Mouse (Mus musculus): Measurements from ENCODE around the gene Tm4sf4. TPM values are rescaled to one million over a fixed set of nuclear protein-coding genes. Genes with fewer than 3 reads are reported as not detected.

Gene Tm4sf4
- polyA plus RNA-seq, 1 experiment from 2014 or later, result 98.8 TPM

DNA sequence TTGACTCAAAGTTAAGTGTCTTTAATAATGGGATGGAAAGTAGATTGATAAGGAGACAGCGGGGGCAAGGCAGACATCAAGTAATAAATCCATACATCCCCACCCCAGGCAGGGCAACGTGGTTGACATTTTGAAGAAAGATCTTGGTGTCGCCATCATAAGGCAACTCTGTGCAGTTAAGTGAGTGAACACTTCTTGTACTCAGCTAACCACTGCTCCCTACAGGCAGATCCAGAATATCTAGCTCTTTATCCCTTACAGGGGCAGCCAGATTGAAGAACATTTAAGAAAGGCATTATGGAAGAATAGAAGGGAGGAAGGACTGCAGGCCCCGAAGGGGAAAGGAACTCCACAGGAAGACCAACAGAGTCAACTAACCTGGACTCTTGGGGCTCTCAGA is 4.4 kb downstream of the Tm4sf4 start:
- Histone ChIP-seq H3K36me3 (ENCODE audit: control insufficient read depth, insufficient read depth) (no peaks in the 10 kb centered on the region), H3K27me3 (ENCODE audit: control insufficient read depth, insufficient read depth, low read depth, low read length) (no peaks in the 10 kb centered on the region), H3K27ac (ENCODE audit: low read length) (no peak overlapping the region), H3K4me3 (ENCODE audit: low read depth, low read length) (no peak overlapping the region), H3K4me2 (ENCODE audit: low read depth, low read length) (no peak overlapping the region), H3K4me1 (ENCODE audit: control insufficient read depth, low read depth, low read length) (no peaks in the 10 kb centered on the region), H3K9ac (ENCODE audit: low read depth, low read length) (no peak overlapping the region), H3K9me3 (replicated peaks; ENCODE audit: control insufficient read depth, low read length) (no peaks in the 10 kb centered on the region)
- WGBS (ENCODE audit: insufficient replicate concordance), result 44% methylated on average over 4 of the region's 4 CpGs
- ATAC-seq (ENCODE audit: low read depth), result no peak

DNA sequence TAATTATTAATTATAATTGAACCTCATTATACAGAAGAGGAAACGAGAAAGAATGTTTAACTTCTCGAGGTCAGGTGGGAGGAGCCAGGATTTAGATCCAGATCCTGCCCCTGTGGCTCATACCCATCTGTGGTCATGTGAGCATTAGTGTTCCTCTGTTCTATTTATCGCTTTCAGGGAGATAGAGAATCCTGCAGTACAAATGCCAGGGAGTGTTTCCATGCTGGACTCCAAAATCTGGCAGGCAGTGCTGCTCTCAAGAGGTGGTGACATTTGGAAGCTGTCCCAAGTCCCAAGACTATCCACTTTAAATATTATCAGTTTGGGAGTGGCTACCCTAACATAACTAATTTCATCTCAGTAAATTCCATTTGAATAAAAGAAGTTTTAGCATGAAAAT is 6.6 kb downstream of the Tm4sf4 start:
- H3K4me1 ChIP-seq (ENCODE audit: control insufficient read depth, low read depth, low read length), result no peaks in the 10 kb centered on the region

DNA sequence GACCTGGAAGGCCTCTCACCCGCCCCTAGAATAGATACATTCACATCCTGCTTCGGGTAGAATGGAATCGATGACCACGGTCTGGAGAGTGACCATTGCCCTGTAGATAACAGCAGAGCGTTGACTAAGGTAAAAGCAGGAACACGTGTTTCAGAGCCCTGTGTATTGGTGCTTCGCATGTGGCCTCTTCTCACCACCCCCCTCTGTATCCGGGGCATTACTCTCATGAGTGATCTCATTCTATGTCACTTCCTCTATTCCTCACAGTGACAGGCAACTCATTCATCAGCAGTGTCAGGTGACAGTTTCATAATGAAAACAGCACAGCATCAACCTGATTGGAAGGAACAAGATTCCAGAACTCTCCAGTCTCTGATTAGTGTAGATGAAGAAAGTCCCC is 10.2 kb downstream of the Tm4sf4 start:
- Histone ChIP-seq H3K9ac (ENCODE audit: low read depth, low read length) (no peak overlapping the region), H3K4me2 (ENCODE audit: low read depth, low read length) (no peak overlapping the region), H3K9me3 (replicated peaks; ENCODE audit: control insufficient read depth, low read length) (no peaks in the 10 kb centered on the region), H3K27me3 (ENCODE audit: control insufficient read depth, insufficient read depth, low read depth, low read length) (no peaks in the 10 kb centered on the region), H3K27ac (ENCODE audit: low read length) (no peak overlapping the region; the same call in 1 of the 2 replicates), H3K4me3 (ENCODE audit: low read depth, low read length) (no peak overlapping the region), H3K4me1 (ENCODE audit: control insufficient read depth, low read depth, low read length) (no peaks in the 10 kb centered on the region), H3K36me3 (ENCODE audit: control insufficient read depth, insufficient read depth) (no peaks in the 10 kb centered on the region)
- peak; percentile 88 for ATAC-seq (ENCODE audit: low read depth)
- 27% methylated on average over 8 of the region's 8 CpGs for WGBS (ENCODE audit: insufficient replicate concordance)

More for the DNA sequence above, 6.6 kb downstream of the Tm4sf4 start:
- no peak overlapping the region for H3K4me3 ChIP-seq (ENCODE audit: low read depth, low read length)
- ATAC-seq (ENCODE audit: low read depth), result no peak
- H3K27ac ChIP-seq (ENCODE audit: low read length), result no peak overlapping the region
- H3K36me3 ChIP-seq (ENCODE audit: control insufficient read depth, insufficient read depth), result no peaks in the 10 kb centered on the region
- H3K4me2 ChIP-seq (ENCODE audit: low read depth, low read length), result no peak overlapping the region
- H3K9ac ChIP-seq (ENCODE audit: low read depth, low read length), result no peak overlapping the region
- no peaks in the 10 kb centered on the region for H3K9me3 ChIP-seq (replicated peaks; ENCODE audit: control insufficient read depth, low read length)
- H3K27me3 ChIP-seq (ENCODE audit: control insufficient read depth, insufficient read depth, low read depth, low read length), result no peaks in the 10 kb centered on the region
- WGBS (ENCODE audit: insufficient replicate concordance), result 47% methylated on average over 3 of the region's 3 CpGs

DNA sequence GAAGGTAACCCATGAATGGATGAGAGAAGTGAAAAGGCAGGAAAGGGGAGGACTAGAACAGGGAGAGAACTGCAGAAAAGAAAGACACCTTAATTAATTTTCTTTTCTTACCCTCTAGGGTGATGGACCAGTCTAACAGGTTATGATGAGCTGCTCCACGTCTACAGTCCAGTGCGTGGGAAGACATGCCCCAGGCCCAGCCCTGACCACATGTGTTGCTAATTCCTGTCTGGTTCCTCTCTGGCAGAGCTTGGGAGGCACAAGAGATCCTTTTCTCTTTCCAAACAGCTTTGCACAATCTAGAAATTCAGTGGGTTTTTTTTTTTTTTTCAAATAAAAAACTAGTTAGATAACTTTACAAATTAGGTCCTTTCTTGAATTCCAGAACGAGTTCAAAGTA is 15.8 kb downstream of the Tm4sf4 start:
- no peak overlapping the region for H3K9ac ChIP-seq (ENCODE audit: low read depth, low read length)
- H3K36me3 ChIP-seq (ENCODE audit: control insufficient read depth, insufficient read depth), result no peaks in the 10 kb centered on the region
- H3K27me3 ChIP-seq (ENCODE audit: control insufficient read depth, insufficient read depth, low read depth, low read length), result no peaks in the 10 kb centered on the region
- no peak for ATAC-seq (ENCODE audit: low read depth)
- H3K4me1 ChIP-seq (ENCODE audit: control insufficient read depth, low read depth, low read length), result no peaks in the 10 kb centered on the region
- H3K4me3 ChIP-seq (ENCODE audit: low read depth, low read length), result no peak overlapping the region
- no peak overlapping the region for H3K4me2 ChIP-seq (ENCODE audit: low read depth, low read length)
- WGBS (ENCODE audit: insufficient replicate concordance), result 49% methylated on average over 3 of the region's 3 CpGs
- no peaks in the 10 kb centered on the region for H3K9me3 ChIP-seq (replicated peaks; ENCODE audit: control insufficient read depth, low read length)
- H3K27ac ChIP-seq (ENCODE audit: low read length), result no peak overlapping the region

DNA sequence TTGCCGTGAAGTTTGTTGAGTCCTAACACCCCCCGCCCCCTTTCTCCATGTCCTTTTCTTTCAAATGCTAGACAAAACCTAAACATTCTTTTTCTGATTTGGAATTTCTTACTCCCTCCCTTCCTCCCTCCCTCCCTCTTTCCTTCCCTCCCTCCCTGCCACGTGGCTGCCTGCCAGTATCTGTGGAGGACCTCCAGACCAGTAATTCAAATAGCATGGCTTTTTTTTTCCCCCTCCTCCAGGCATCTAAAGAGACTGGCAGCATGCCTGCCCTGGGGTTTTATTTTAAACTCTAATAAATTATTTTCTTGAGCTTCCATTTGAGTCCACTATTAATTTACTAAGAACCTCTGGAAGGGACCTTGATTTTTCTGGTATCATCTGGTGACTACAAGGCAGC is 20.6 kb downstream of the Tm4sf4 start:
- no peaks in the 10 kb centered on the region for H3K9me3 ChIP-seq (replicated peaks; ENCODE audit: control insufficient read depth, low read length)
- WGBS (ENCODE audit: insufficient replicate concordance), result 41% methylated on average over 3 of the region's 3 CpGs
- H3K4me1 ChIP-seq (ENCODE audit: control insufficient read depth, low read depth, low read length), result no peaks in the 10 kb centered on the region
- no peaks in the 10 kb centered on the region for H3K27me3 ChIP-seq (ENCODE audit: control insufficient read depth, insufficient read depth, low read depth, low read length)
- H3K4me3 ChIP-seq (ENCODE audit: low read depth, low read length), result no peak overlapping the region
- no peak overlapping the region for H3K4me2 ChIP-seq (ENCODE audit: low read depth, low read length)
- H3K36me3 ChIP-seq (ENCODE audit: control insufficient read depth, insufficient read depth), result no peaks in the 10 kb centered on the region
- no peak overlapping the region for H3K27ac ChIP-seq (ENCODE audit: low read length)
- ATAC-seq (ENCODE audit: low read depth), result no peak
- H3K9ac ChIP-seq (ENCODE audit: low read depth, low read length), result no peak overlapping the region

DNA sequence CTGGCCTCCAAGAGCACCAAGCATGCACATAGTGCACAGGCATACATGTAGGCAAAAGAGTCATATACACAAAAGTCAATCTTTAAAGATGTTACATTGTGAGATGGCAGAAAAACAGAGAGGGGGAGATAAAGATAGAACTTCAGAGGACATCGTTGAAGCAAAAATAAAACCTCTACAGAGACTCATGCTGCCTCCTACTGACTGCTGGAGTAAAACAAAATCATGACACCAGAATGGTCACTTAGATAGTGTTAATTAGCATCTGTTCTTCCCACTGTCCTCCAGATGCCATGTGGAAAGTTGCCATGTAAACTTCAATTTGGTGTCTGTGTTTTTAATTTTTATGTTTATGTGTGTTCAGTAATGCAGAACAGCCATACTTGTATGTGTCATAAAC is 22.8 kb downstream of the Tm4sf4 start:
- ATAC-seq (ENCODE audit: low read depth), result no peak
- H3K9ac ChIP-seq (ENCODE audit: low read depth, low read length), result no peak overlapping the region
- WGBS (ENCODE audit: insufficient replicate concordance), result 31% methylated on average over 1 of the region's 1 CpGs
- H3K36me3 ChIP-seq (ENCODE audit: control insufficient read depth, insufficient read depth), result no peaks in the 10 kb centered on the region
- H3K9me3 ChIP-seq (replicated peaks; ENCODE audit: control insufficient read depth, low read length), result no peaks in the 10 kb centered on the region
- H3K27me3 ChIP-seq (ENCODE audit: control insufficient read depth, insufficient read depth, low read depth, low read length), result no peaks in the 10 kb centered on the region
- no peak overlapping the region for H3K4me3 ChIP-seq (ENCODE audit: low read depth, low read length)
- H3K4me2 ChIP-seq (ENCODE audit: low read depth, low read length), result no peak overlapping the region
- H3K4me1 ChIP-seq (ENCODE audit: control insufficient read depth, low read depth, low read length), result no peaks in the 10 kb centered on the region
- H3K27ac ChIP-seq (ENCODE audit: low read length), result no peak overlapping the region

DNA sequence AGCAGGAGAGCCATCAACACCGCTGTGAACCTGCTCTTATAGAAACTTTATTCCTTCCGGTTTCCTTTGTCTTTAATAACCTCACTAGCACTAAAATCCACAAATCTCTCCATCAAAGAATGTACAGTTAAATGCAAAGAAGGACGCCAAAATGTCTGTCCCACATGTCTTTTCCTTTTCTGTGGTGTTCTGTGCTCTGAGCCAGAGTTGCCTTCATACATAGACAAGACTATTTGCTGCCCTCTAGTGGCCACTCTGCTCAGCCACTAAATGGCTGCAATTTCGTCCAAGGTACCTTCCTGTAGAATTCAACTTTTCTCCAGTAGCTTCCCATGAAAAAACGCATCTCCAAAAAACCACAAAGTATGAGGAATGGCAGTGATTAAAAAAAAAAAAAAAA is 23.3 kb downstream of the Tm4sf4 start:
- WGBS (ENCODE audit: insufficient replicate concordance), result 23% methylated on average over 5 of the region's 5 CpGs
- no peaks in the 10 kb centered on the region for H3K36me3 ChIP-seq (ENCODE audit: control insufficient read depth, insufficient read depth)
- no peaks in the 10 kb centered on the region for H3K4me1 ChIP-seq (ENCODE audit: control insufficient read depth, low read depth, low read length)
- no peak overlapping the region for H3K4me3 ChIP-seq (ENCODE audit: low read depth, low read length)
- no peak overlapping the region for H3K9ac ChIP-seq (ENCODE audit: low read depth, low read length)
- no peak for ATAC-seq (ENCODE audit: low read depth)
- no peaks in the 10 kb centered on the region for H3K27me3 ChIP-seq (ENCODE audit: control insufficient read depth, insufficient read depth, low read depth, low read length)
- no peaks in the 10 kb centered on the region for H3K9me3 ChIP-seq (replicated peaks; ENCODE audit: control insufficient read depth, low read length)
- H3K4me2 ChIP-seq (ENCODE audit: low read depth, low read length), result no peak overlapping the region
- H3K27ac ChIP-seq (ENCODE audit: low read length), result no peak overlapping the region

DNA sequence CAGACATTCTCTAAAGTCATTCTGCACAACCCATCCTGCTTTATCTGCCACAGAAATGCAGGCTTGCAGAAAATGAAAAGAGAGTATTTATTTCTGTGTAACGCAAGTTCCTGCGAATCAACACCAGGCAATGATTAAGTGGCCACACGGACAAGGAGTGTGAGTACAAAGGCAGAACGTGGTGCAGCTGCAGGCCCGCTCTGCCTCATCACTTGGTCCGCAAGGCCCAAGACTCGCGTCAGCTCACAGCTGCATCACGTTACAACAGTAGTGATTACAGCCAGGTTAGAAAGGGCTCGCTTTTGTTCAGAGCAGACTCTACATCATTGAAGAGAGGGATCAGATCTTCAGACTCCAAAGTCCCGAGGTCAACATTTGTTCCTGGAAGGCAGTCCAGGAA is 33.5 kb downstream of the Tm4sf4 start:
- H3K9me3 ChIP-seq (replicated peaks; ENCODE audit: control insufficient read depth, low read length), result no peaks in the 10 kb centered on the region
- no peak overlapping the region for H3K9ac ChIP-seq (ENCODE audit: low read depth, low read length)
- no peak overlapping the region for H3K27ac ChIP-seq (ENCODE audit: low read length)
- 70% methylated on average over 11 of the region's 11 CpGs for WGBS (ENCODE audit: insufficient replicate concordance)
- H3K36me3 ChIP-seq (ENCODE audit: control insufficient read depth, insufficient read depth), result no peaks in the 10 kb centered on the region
- no peaks in the 10 kb centered on the region for H3K27me3 ChIP-seq (ENCODE audit: control insufficient read depth, insufficient read depth, low read depth, low read length)
- no peak overlapping the region for H3K4me2 ChIP-seq (ENCODE audit: low read depth, low read length)
- no peak overlapping the region for H3K4me3 ChIP-seq (ENCODE audit: low read depth, low read length)
- H3K4me1 ChIP-seq (ENCODE audit: control insufficient read depth, low read depth, low read length), result no peaks in the 10 kb centered on the region
- ATAC-seq (ENCODE audit: low read depth), result no peak

DNA sequence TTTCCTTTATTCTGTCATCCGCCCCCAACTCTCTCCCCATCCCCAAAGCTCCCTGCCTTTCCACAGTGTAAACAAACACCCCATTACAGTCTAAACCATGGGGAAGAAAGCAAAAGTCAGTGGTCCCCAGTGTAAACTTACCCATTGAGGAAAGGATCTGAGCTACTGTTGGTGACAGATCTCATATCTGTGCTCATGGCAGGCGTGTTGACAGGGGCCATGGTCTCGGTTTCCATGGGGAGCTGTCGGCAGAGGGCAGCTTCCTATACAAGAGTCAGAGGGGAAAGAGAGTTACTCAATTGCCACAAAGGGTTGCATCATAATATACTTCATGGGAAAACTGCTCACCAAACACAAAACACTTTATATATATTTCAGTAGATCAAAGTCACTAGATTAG is 38.2 kb downstream of the Tm4sf4 start:
- Histone ChIP-seq H3K27me3 (ENCODE audit: control insufficient read depth, insufficient read depth, low read depth, low read length) (no peaks in the 10 kb centered on the region), H3K4me3 (ENCODE audit: low read depth, low read length) (no peak overlapping the region), H3K9ac (ENCODE audit: low read depth, low read length) (no peak overlapping the region), H3K9me3 (replicated peaks; ENCODE audit: control insufficient read depth, low read length) (no peaks in the 10 kb centered on the region), H3K4me1 (ENCODE audit: control insufficient read depth, low read depth, low read length) (no peaks in the 10 kb centered on the region), H3K36me3 (ENCODE audit: control insufficient read depth, insufficient read depth) (no peaks in the 10 kb centered on the region), H3K27ac (ENCODE audit: low read length) (no peak overlapping the region), H3K4me2 (ENCODE audit: low read depth, low read length) (no peak overlapping the region)
- WGBS (ENCODE audit: insufficient replicate concordance), result 61% methylated on average over 4 of the region's 4 CpGs
- ATAC-seq (ENCODE audit: low read depth), result no peak

DNA sequence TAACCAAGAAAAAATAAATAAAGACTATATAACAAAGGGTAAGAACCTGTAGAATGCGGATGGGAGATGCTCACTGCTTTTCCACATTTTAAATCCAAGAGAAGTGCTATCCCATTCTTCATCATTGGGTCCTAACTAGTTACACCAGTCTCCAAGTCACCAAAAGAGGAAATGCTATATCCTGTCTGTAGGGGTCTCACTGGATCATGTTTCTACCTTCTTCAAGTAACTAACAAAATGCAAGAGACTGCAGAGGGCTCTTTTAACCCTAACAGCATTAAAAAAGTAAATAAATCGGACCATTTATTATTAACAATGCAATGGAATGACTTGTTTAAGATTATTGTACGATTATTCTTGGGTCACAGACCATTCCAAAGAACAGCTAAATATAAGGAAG is 41.2 kb downstream of the Tm4sf4 start:
- H3K4me2 ChIP-seq (ENCODE audit: low read depth, low read length), result no peak overlapping the region
- H3K27ac ChIP-seq (ENCODE audit: low read length), result no peak overlapping the region
- H3K4me3 ChIP-seq (ENCODE audit: low read depth, low read length), result no peak overlapping the region
- ATAC-seq (ENCODE audit: low read depth), result no peak
- no peak overlapping the region for H3K9ac ChIP-seq (ENCODE audit: low read depth, low read length)
- H3K4me1 ChIP-seq (ENCODE audit: control insufficient read depth, low read depth, low read length), result no peaks in the 10 kb centered on the region
- no peaks in the 10 kb centered on the region for H3K36me3 ChIP-seq (ENCODE audit: control insufficient read depth, insufficient read depth)
- H3K27me3 ChIP-seq (ENCODE audit: control insufficient read depth, insufficient read depth, low read depth, low read length), result no peaks in the 10 kb centered on the region
- WGBS (ENCODE audit: insufficient replicate concordance), result 45% methylated on average over 3 of the region's 3 CpGs
- no peaks in the 10 kb centered on the region for H3K9me3 ChIP-seq (replicated peaks; ENCODE audit: control insufficient read depth, low read length)

All from liver, embryonic 16.5 days (tissue).